Mouse (Mus musculus) telencephalon, adult 2 months (tissue): ENCODE results near the gene Vmn1r9.
"Not testable (repeated sequence)": the region's sequence is repeated elsewhere in the genome, so short reads cannot be mapped to it uniquely, and the experiment has no call there.

Experiments used
- DNase-seq: peaks from one replicate; pipeline ENCODE4 v3.0.0-alpha.2; 2011; ENCODE audit warnings: low read depth, low spot score

The Vmn1r9 gene

GRCm38 (mm10) chr6:57066487-57066886 lies at the start of gene Vmn1r9:
Vmn1r9 (plus strand) TSS chr6:57066787.
- no peak for DNase-seq

- DNase-seq: not testable (repeated sequence)
These were observed 41.4 kb upstream of the Vmn1r9 start, which contains the start of gene Vmn1r7 for GRCm38 (mm10) chr6:57025224-57025623. Vmn1r7 (minus strand) TSS chr6:57025324.

- no peak for DNase-seq
These were observed 34.6 kb upstream of the Vmn1r9 start, which contains the start of gene Vmn1r8 for GRCm38 (mm10) chr6:57031984-57032383. Vmn1r8 (plus strand) TSS chr6:57032284.

- DNase-seq: no peak
These were observed 31.9 kb upstream of the Vmn1r9 start for GRCm38 (mm10) chr6:57034674-57035073.

- DNase-seq: no peak
These were observed 2.9 kb upstream of the Vmn1r9 start for GRCm38 (mm10) chr6:57063730-57064129.

GRCm38 (mm10) chr6:57106358-57106757 lies 39.8 kb downstream of the Vmn1r9 start:
- no peak for DNase-seq

GRCm38 (mm10) chr6:57109154-57109553 lies 42.6 kb downstream of the Vmn1r9 start, which contains the start of gene Vmn1r10:
Vmn1r10 (plus strand) TSS chr6:57109454.
- no peak for DNase-seq
